Mouse (Mus musculus) retina, postnatal 1 day (tissue): ENCODE data around the gene Gm20388.

ENCODE experiments used
- DNase-seq: peaks from one replicate; pipeline ENCODE4 v3.0.0-alpha.2; 2012

Gm20388 gene

GRCm38 (mm10) chr8:121889810-121890785 lies 1979.5 kb downstream of the Gm20388 start:
- no peak for DNase-seq

- no peak for DNase-seq
These were observed 1982.2 kb downstream of the Gm20388 start for GRCm38 (mm10) chr8:121892875-121893274.

GRCm38 (mm10) chr8:121895910-121896309 lies 1985.3 kb downstream of the Gm20388 start:
- no peak for DNase-seq

- no peak for DNase-seq
These were observed 1986.0 kb downstream of the Gm20388 start for GRCm38 (mm10) chr8:121896476-121897145.

GRCm38 (mm10) chr8:121897205-121897604 lies 1986.6 kb downstream of the Gm20388 start:
- no peak for DNase-seq

- DNase-seq, result no peak
These were observed 1987.3 kb downstream of the Gm20388 start for GRCm38 (mm10) chr8:121897871-121898381.

GRCm38 (mm10) chr8:121898401-121898931 lies 1987.8 kb downstream of the Gm20388 start:
- DNase-seq, result peak; percentile 92

GRCm38 (mm10) chr8:121899180-121900044 lies 1988.8 kb downstream of the Gm20388 start:
- no peak for DNase-seq

- peak; percentile 32 for DNase-seq
These were observed 1991.0 kb downstream of the Gm20388 start for GRCm38 (mm10) chr8:121901498-121902236.

GRCm38 (mm10) chr8:121903977-121904376 lies 1993.3 kb downstream of the Gm20388 start:
- DNase-seq, result no peak

GRCm38 (mm10) chr8:121904999-121905398 lies 1994.4 kb downstream of the Gm20388 start:
- no peak for DNase-seq

- DNase-seq, result no peak
These were observed 1994.8 kb downstream of the Gm20388 start for GRCm38 (mm10) chr8:121905420-121905819.

- peak; percentile 27 for DNase-seq
These were observed 1995.2 kb downstream of the Gm20388 start for GRCm38 (mm10) chr8:121905864-121906263.

GRCm38 (mm10) chr8:121906542-121907512 lies 1996.2 kb downstream of the Gm20388 start:
- peak; percentile 69 for DNase-seq

GRCm38 (mm10) chr8:121907587-121908248 lies 1997.1 kb downstream of the Gm20388 start, which contains the start of gene Slc7a5:
Gene Slc7a5 (minus strand): TSS chr8:121907694.
- DNase-seq, result peak; percentile 98

- no peak for DNase-seq
These were observed 1997.9 kb downstream of the Gm20388 start for GRCm38 (mm10) chr8:121908378-121909147.

GRCm38 (mm10) chr8:121909148-121909541 lies 1998.5 kb downstream of the Gm20388 start:
- DNase-seq, result no peak

GRCm38 (mm10) chr8:121909663-121910062 lies 1999.0 kb downstream of the Gm20388 start:
- peak; percentile 89 for DNase-seq

- DNase-seq, result no peak
These were observed 2000.8 kb downstream of the Gm20388 start for GRCm38 (mm10) chr8:121911400-121911799.
